Mouse (Mus musculus) liver, adult 2 months (tissue): Measurements from ENCODE around the gene Cabp1.

ENCODE experiments used
- CTCF ChIP-seq: fragments of 200-500 bp; IDR thresholded peaks from 2 replicates; pipeline ENCODE4 v1.5.1; 2011; ENCODE audit warnings: low read depth, low read length, control low read depth
- POLR2A ChIP-seq: fragments of 200-500 bp; IDR thresholded peaks from 2 replicates; pipeline ENCODE4 v1.6.1; 2011; ENCODE audit warnings: low read length, control low read depth; ENCODE audit not compliant: insufficient read depth; ENCODE audit errors: extremely low read depth

DNA sequence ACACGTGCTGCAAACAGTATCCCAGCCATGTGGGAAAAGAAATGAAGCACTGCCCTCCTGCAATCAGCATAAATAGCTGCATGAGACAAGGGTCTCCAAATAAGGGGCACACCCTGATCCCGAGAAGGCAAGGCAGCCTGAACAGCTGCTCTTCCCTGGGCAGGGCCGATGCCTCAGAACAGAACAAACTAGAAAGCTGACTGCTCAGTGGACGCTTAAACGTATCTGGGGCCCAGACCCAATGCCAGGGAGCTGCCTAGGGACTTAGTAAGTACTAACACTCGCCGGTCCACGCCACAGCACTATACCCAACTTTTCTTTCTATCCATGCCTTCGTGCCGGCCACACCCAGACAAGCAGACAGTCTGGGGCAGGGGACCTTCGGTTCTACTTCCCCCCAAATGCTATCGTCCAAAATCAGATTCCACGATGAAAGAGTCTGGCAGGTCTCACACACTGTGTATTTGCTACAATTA is 39.0 kb downstream of the Cabp1 start:
- no peak for TF ChIP-seq CTCF
- no peak for TF ChIP-seq POLR2A
